Mouse (Mus musculus): ENCODE data around the gene Spock1. TPM values are rescaled to one million over a fixed set of nuclear protein-coding genes. Genes with fewer than 3 reads are reported as not detected.

Spock1 gene
- polyA plus RNA-seq, 1 experiment from 2014 or later, result 1.1 TPM

DNA sequence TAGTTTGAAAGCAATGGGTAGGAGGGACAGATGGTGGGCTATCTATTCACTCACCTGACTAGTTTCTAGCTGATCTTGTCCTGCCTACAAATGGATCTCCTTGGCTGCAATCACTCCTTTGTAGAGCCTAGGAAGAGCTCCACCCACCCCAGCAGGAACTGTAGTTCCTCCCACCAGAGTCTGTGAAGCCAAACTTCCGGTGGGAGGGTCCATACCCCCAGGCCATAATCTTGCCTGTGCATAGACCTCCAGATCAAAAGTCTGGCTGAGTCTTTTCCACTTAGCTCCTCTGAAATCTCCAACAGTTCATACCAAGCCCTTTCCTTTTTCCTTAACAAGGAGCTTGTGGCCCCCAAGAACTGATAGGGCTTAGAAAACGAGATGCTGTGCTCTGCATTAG is 78.0 kb downstream of the Spock1 start:
- WGBS, result 50% methylated on average over 2 of the region's 2 CpGs
- no peak for ATAC-seq
- Histone ChIP-seq H3K27me3 (replicated peaks; ENCODE audit: control insufficient read depth, insufficient read depth, low read length) (no peaks in the 10 kb centered on the region), H3K4me1 (replicated peaks; ENCODE audit: control insufficient read depth, insufficient read depth, low read length) (no peaks in the 10 kb centered on the region), H3K4me3 (ENCODE audit: low read depth, low read length) (no peak overlapping the region), H3K27ac (ENCODE audit: low read depth, low read length) (no peak overlapping the region), H3K9me3 (ENCODE audit: control insufficient read depth) (no peaks in the 10 kb centered on the region), H3K36me3 (ENCODE audit: control insufficient read depth, insufficient read depth) (no peaks in the 10 kb centered on the region), H3K4me2 (replicated peaks; ENCODE audit: low read depth) (no peak overlapping the region), H3K9ac (ENCODE audit: low read depth, low read length) (no peak overlapping the region)
- no peak for TF ChIP-seq CTCF (IDR thresholded peaks at IDR 0.05; ENCODE audit: low read depth)

DNA sequence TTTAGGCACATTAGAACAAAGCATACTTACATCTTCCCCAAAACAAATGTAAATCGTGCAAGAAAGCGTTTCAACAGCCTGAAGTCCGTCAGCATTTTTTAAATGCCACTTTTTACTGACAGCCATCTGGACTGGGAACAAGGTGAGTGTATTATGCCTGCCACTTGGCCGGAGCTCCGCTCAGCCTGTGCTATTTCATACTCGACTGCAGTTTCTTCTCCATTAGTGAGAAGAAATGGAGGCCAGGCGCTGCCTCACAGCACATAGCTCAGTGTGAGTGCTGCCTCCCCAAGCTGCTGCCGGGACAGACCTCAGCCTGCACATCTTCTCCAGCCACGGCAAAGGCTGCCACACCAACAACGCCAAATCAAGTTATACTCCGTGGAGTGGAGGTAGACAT is 91.9 kb downstream of the Spock1 start:
- no peak overlapping the region for H3K4me3 ChIP-seq (ENCODE audit: low read depth, low read length)
- no peak overlapping the region for H3K27ac ChIP-seq (ENCODE audit: low read depth, low read length)
- no peak overlapping the region for H3K4me2 ChIP-seq (replicated peaks; ENCODE audit: low read depth)
- TF ChIP-seq CTCF (IDR thresholded peaks at IDR 0.05; ENCODE audit: low read depth), result no peak
- H3K9me3 ChIP-seq (ENCODE audit: control insufficient read depth), result no peaks in the 10 kb centered on the region; the same call in 1 of the 2 replicates
- no peaks in the 10 kb centered on the region for H3K36me3 ChIP-seq (ENCODE audit: control insufficient read depth, insufficient read depth)
- no peak for ATAC-seq
- H3K27me3 ChIP-seq (replicated peaks; ENCODE audit: control insufficient read depth, insufficient read depth, low read length), result no peaks in the 10 kb centered on the region
- H3K9ac ChIP-seq (ENCODE audit: low read depth, low read length), result no peak overlapping the region
- H3K4me1 ChIP-seq (replicated peaks; ENCODE audit: control insufficient read depth, insufficient read depth, low read length), result no peaks in the 10 kb centered on the region
- 80% methylated on average over 11 of the region's 11 CpGs for WGBS

DNA sequence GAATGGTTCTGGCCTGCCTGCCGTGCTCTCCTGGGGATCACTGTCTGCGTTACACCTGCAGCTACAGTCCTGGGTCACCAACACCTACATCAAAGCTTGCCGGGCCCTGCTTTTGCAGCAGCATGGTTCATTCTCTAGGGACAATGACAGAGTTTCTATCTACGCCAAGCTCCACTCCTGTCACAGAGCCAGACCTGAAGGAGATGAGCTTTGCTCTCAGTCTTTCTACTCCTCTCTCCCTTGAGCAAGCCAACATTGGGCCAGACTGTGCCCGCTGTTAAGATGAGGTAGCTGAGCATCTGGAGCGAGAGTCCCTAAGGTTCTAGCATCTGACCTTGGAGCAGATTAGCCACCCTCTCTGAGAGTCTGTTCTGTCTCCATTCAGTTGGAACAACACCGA is 95.5 kb downstream of the Spock1 start:
- Histone ChIP-seq H3K36me3 (ENCODE audit: control insufficient read depth, insufficient read depth) (no peaks in the 10 kb centered on the region), H3K27ac (ENCODE audit: low read depth, low read length) (no peak overlapping the region), H3K4me2 (replicated peaks; ENCODE audit: low read depth) (no peak overlapping the region), H3K9me3 (ENCODE audit: control insufficient read depth) (no peaks in the 10 kb centered on the region; the same call in 1 of the 2 replicates), H3K4me3 (ENCODE audit: low read depth, low read length) (no peak overlapping the region), H3K9ac (ENCODE audit: low read depth, low read length) (no peak overlapping the region), H3K27me3 (replicated peaks; ENCODE audit: control insufficient read depth, insufficient read depth, low read length) (no peaks in the 10 kb centered on the region), H3K4me1 (replicated peaks; ENCODE audit: control insufficient read depth, insufficient read depth, low read length) (no peaks in the 10 kb centered on the region)
- WGBS, result 94% methylated on average over 7 of the region's 7 CpGs
- TF ChIP-seq CTCF (IDR thresholded peaks at IDR 0.05; ENCODE audit: low read depth), result no peak
- no peak for ATAC-seq

DNA sequence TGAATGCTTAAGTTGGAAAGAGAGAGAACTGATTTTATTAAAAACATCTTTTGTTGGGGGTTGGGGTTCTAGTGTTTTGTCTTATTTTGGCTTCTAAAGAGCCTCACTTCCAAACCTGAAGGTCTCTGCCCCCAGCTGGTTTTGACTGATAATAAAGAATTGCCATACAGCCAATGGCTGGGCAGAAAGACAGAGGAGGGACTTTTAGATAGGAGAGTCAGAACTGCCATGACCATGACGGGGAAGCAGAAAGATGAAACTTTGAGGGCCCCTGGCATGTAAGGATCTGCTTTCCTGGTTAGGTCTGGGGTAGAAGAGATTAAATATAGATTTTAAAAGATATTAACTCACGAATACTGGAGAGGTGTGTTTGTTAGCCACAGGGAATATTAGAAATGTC is 96.9 kb downstream of the Spock1 start:
- no peak for ATAC-seq
- Histone ChIP-seq H3K9me3 (ENCODE audit: control insufficient read depth) (no peaks in the 10 kb centered on the region), H3K27ac (ENCODE audit: low read depth, low read length) (no peak overlapping the region), H3K4me1 (replicated peaks; ENCODE audit: control insufficient read depth, insufficient read depth, low read length) (no peaks in the 10 kb centered on the region), H3K36me3 (ENCODE audit: control insufficient read depth, insufficient read depth) (no peaks in the 10 kb centered on the region), H3K4me2 (replicated peaks; ENCODE audit: low read depth) (no peak overlapping the region), H3K27me3 (replicated peaks; ENCODE audit: control insufficient read depth, insufficient read depth, low read length) (no peaks in the 10 kb centered on the region), H3K4me3 (ENCODE audit: low read depth, low read length) (no peak overlapping the region), H3K9ac (ENCODE audit: low read depth, low read length) (no peak overlapping the region)
- TF ChIP-seq CTCF (IDR thresholded peaks at IDR 0.05; ENCODE audit: low read depth), result no peak
- WGBS, result 75% methylated on average over 2 of the region's 2 CpGs

DNA sequence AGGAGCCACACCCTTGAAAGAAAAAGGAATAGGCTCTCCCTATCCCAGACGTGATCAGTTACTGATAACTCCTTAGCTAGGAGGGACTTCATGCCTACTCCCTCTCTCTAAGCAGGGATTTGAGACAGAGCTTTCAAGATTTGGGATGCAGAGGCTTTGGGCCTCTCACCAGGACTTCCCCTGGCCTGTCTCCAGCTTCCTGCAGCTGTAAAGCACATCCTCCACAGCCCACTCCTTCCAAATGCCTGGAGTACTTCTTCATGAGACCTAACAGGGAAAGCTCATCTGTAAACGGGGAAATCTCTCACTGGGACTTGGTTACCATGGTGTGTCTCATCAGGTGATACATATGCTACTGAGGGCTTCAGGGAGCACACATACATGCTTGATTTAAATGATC is 97.3 kb downstream of the Spock1 start:
- ATAC-seq, result no peak
- H3K4me2 ChIP-seq (replicated peaks; ENCODE audit: low read depth), result no peak overlapping the region
- H3K36me3 ChIP-seq (ENCODE audit: control insufficient read depth, insufficient read depth), result no peaks in the 10 kb centered on the region
- no peak overlapping the region for H3K9ac ChIP-seq (ENCODE audit: low read depth, low read length)
- H3K9me3 ChIP-seq (ENCODE audit: control insufficient read depth), result no peaks in the 10 kb centered on the region
- H3K27ac ChIP-seq (ENCODE audit: low read depth, low read length), result no peak overlapping the region
- 25% methylated on average over 2 of the region's 2 CpGs for WGBS
- no peaks in the 10 kb centered on the region for H3K27me3 ChIP-seq (replicated peaks; ENCODE audit: control insufficient read depth, insufficient read depth, low read length)
- TF ChIP-seq CTCF (IDR thresholded peaks at IDR 0.05; ENCODE audit: low read depth), result no peak
- no peak overlapping the region for H3K4me3 ChIP-seq (ENCODE audit: low read depth, low read length)
- H3K4me1 ChIP-seq (replicated peaks; ENCODE audit: control insufficient read depth, insufficient read depth, low read length), result no peaks in the 10 kb centered on the region

DNA sequence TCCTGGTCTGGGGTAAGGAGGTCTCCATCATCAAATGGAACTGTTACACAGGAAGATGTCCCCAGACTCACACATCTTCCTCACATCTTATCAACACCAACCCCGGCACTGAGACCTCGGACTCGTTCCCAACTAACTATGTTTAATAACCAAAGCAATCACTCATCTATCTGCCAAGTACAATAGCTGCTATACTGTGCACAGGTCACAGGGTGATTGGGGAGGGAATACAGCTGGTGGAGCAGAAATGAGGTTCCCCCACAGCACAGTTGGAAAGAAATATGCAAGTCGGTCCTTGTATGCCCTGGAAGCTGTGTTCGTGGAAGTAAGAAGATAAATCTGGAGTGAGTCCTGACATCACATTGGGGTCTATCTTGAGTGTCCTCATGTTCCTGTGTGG is 98.0 kb downstream of the Spock1 start:
- Histone ChIP-seq H3K9ac (ENCODE audit: low read depth, low read length) (no peak overlapping the region), H3K27ac (ENCODE audit: low read depth, low read length) (no peak overlapping the region), H3K27me3 (replicated peaks; ENCODE audit: control insufficient read depth, insufficient read depth, low read length) (no peaks in the 10 kb centered on the region), H3K9me3 (ENCODE audit: control insufficient read depth) (no peaks in the 10 kb centered on the region), H3K4me1 (replicated peaks; ENCODE audit: control insufficient read depth, insufficient read depth, low read length) (no peaks in the 10 kb centered on the region), H3K4me3 (ENCODE audit: low read depth, low read length) (no peak overlapping the region), H3K4me2 (replicated peaks; ENCODE audit: low read depth) (no peak overlapping the region), H3K36me3 (ENCODE audit: control insufficient read depth, insufficient read depth) (no peaks in the 10 kb centered on the region)
- no peak for ATAC-seq
- WGBS, result 54% methylated on average over 5 of the region's 5 CpGs
- no peak for TF ChIP-seq CTCF (IDR thresholded peaks at IDR 0.05; ENCODE audit: low read depth)

DNA sequence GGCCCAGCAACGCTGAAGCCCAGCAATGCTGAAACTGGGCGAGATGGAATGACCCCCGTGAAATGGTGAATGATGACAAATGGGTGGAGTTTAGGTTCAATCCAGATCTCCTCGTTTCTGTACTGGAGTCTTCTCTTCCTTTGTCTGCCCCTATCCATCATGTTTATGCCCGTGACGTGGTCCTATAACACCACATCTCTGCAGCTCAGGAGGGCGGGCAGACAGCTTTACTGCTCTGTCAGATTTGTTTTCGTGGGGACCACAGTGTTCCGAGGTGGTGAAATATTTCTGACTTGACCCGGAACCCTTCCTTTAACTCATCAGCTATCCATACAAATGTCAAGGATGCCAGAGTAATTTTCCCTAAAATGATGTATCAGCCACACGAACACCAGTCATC is 98.5 kb downstream of the Spock1 start:
- H3K27me3 ChIP-seq (replicated peaks; ENCODE audit: control insufficient read depth, insufficient read depth, low read length), result no peaks in the 10 kb centered on the region
- H3K4me3 ChIP-seq (ENCODE audit: low read depth, low read length), result no peak overlapping the region
- WGBS, result 64% methylated on average over 11 of the region's 11 CpGs
- H3K9me3 ChIP-seq (ENCODE audit: control insufficient read depth), result no peaks in the 10 kb centered on the region
- no peak for TF ChIP-seq CTCF (IDR thresholded peaks at IDR 0.05; ENCODE audit: low read depth)
- H3K4me2 ChIP-seq (replicated peaks; ENCODE audit: low read depth), result no peak overlapping the region
- H3K9ac ChIP-seq (ENCODE audit: low read depth, low read length), result no peak overlapping the region
- ATAC-seq, result no peak
- no peaks in the 10 kb centered on the region for H3K4me1 ChIP-seq (replicated peaks; ENCODE audit: control insufficient read depth, insufficient read depth, low read length)
- H3K27ac ChIP-seq (ENCODE audit: low read depth, low read length), result no peak overlapping the region
- no peaks in the 10 kb centered on the region for H3K36me3 ChIP-seq (ENCODE audit: control insufficient read depth, insufficient read depth)
